Mouse (Mus musculus) G1E (cell line): ENCODE results near the gene Moap1.

Experiments
- CTCF ChIP-seq: IDR thresholded peaks from 2 replicates; pipeline ENCODE4 v1.5.1; 2012; ENCODE audit warnings: low read depth, low read length, inconsistent platforms, mixed read lengths
- GATA1 ChIP-seq: IDR thresholded peaks from 2 replicates; pipeline ENCODE4 v1.6.1; 2012; ENCODE audit warnings: borderline replicate concordance, low read length, inconsistent platforms, mixed read lengths
- GATA2 ChIP-seq: IDR thresholded peaks from 2 replicates; pipeline ENCODE4 v1.6.1; 2012; ENCODE audit warnings: low read depth, low read length, inconsistent platforms, borderline replicate concordance
- POLR2AphosphoS5 ChIP-seq: IDR thresholded peaks from 2 replicates; pipeline ENCODE4 v1.6.1; 2012; ENCODE audit warnings: low read depth, low read length, inconsistent platforms; ENCODE audit not compliant: insufficient replicate concordance
- TAL1 ChIP-seq: conservative IDR thresholded peaks from 2 replicates; pipeline ENCODE4 v1.6.1; 2012; ENCODE audit warnings: low read depth, low read length, inconsistent platforms, mixed read lengths

DNA sequence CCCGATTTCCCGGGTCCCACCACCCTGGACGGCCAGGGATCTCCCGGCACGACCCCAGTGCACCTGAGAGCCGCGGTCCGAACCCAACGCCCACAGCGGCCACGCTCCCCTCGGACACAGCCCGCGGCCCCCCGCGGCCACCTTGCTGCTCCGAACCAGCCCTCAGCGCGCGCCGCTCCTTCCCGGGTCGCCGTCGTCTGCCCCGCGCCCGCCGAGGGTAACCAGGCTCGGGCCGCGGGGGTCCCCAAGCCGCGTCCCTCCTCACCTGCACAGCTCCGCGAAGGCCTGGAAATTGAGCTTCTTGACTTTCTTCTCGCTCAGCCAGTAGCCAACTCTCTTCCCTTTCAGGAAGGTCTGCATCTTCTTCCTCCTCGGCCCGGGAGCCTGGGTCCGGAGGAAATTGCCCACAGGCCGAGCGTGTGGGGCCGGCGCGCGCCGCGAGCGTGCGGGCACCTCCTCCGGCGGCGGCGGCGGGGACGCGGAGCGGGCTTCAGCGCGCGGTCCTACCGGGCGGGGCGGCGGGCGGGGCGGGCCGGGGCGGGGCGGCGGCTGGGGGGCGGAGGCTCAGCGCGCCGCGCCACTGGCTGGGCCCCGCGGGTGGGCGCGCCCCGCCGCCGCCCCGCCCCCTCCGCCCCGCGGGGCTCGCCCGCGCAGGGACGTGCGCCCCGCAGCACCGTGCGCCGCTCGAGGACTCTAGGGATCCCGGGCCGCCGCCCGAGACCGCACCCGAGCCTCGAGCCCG lies 38.8 kb downstream of the Moap1 start, which contains the start of gene Itpk1:
- TF ChIP-seq CTCF (no peak), POLR2AphosphoS5 (no peak), GATA1 (no peak), TAL1 (no peak), GATA2 (no peak)
